Mouse (Mus musculus) B cell, adult 67 days (primary cell): ENCODE results near the gene Trak1. TPM values are rescaled to one million over a fixed set of nuclear protein-coding genes. Genes with fewer than 3 reads are reported as not detected.

Experiments
- total RNA-seq, 2 experiments: library from RNA; stranded (reverse); gene quantifications; 4 replicates each; pipeline ENCODE4 v1.2.4; 2023

The Trak1 gene
- total RNA-seq, result 100 to 1,000 TPM; 188 to 198 TPM

DNA sequence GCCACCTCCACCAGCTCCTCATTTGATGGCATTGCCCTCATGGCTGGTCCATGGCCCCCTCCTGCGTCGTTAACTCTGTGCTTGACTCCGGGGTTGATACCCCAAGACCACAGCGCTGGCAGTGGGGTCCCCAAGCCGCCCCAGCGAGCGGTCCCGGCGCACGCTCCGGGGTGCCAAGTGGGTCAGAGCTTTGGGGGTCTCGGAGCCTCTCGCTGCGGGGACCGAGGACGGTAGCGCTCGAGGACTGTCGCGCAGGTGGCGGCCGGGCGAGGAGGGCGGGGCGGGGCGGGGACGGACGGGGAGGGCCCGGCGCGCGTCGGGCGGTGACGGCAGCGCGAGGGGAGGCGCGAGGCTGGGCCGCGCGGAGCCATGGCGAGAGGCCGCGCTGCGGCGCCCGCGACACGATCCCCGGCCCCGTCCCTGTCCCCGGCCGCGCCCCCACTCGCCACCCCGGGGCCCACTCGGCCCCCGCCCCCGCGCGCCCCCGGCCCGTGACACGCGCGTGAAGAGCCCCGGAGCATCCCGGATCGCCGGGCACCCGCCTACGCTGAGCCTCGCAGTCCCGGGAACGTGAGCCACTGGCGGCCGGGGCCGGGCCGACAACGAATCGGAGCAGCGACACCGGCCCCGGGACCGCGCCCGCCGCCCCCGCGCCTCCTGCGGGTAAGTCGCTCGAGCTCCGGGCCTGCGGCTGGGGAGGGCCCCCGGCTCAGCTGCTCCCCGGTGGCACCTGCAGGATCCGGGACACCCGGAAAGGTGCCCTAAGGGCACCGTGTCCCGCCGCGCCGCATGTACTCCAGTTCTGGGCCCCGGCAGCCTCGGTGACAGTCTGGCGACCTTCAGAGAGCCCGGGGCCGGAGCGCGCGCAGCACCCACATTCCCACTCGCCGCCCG, at the start of gene Trak1:
Trak1 (plus strand) TSS at position 332 of the 894 bp plus-strand sequence.

DNA sequence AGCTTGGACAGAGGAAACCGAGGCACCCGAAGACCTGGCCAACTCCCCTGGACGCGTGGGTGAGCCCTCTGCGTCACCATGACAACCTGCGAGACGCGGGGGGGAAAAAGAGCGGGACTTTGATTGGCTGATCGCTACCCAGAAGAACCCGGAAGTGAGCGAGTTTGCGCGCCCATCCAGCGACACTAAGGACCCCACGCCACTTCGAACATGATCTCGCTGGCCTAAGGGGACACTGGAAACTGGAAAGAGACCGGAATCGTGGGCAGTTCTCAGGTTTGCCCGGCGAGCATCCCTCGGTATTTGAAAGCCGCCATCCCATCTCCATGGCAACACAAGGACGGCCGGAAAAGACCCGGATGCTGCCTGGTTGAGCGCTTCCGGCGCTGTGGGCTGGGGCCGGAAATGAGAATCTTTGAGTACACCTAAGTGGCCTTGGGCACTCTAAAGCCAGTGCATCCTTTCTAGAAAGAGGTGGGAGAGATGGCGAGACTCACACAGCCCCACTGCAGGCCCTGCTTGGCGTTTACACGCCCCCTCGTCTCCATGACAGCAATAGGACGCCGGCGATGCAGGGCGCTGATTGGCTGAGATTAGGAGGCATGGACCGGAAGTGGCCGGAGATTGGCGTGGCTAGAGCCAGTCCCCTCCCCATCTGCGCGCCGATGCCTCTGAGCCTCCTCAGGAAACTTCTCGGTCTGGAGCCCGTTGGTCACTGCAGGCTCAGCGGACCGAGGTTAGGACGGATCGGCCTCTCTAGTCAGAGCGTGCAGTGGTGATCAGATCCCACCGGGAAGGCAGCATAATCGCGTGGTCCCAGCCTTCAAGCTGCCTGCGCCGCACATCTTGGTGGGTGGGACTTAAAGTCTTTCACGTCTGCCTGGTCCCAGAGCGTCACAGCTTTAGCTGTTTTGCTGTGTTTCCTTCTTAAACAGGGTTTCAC, 19.9 kb upstream of the Trak1 start, which contains the start of gene Ulk4:
Ulk4 (minus strand) TSS at position 80 of the 943 bp plus-strand sequence.

DNA sequence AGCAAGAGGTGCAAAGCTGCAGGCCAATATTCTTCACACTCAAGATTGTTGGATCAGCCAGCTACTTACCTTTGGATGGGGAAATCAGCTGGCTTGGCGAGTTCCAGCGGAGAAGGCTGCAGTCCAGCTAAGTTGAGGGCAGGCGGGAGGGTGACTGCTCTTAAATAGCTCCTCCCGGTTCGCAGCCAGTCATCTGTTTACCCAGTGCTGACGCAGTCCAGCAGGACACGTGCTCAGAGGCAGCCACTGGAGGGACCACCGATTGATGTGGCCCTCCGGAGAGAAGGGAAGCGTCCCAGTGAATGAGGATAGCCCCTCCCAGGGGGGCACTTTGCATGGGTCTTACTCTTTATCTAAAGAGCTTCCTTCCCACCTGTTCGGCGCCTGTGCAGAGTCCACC, 198.2 kb downstream of the Trak1 start, which contains the start of gene Cck:
Cck (minus strand) TSS at position 166 of the 400 bp plus-strand sequence.

Other genes with a start within 250 kb of the Trak1 start
- gene Ulk4, start 20.3 kb upstream of the Trak1 start, total RNA-seq, result under 1 TPM; 0.27 to 0.35 TPM
- not detected for gene Cck, start 198.2 kb downstream of the Trak1 start, total RNA-seq